Mouse (Mus musculus) midbrain, embryonic 12.5 days (tissue): ENCODE data around the gene Lgals12. TPM values are rescaled to one million over a fixed set of nuclear protein-coding genes. Genes with fewer than 3 reads are reported as not detected.

Experiments used
- ATAC-seq: fragments of 200-750 bp; cut with Nextera tagmentation; 2 replicates; pipeline ENCODE4 v1.8.0; 2017; ENCODE audit warnings: low read depth, moderate TSS enrichment, moderate library complexity; ENCODE audit not compliant: low FRiP score
- H3K27ac ChIP-seq: fragments of 300-500 bp; sonication (generic); replicated peaks from 2 replicates; pipeline ENCODE4 v1.5.1; 2016; ENCODE audit warnings: mild to moderate bottlenecking
- H3K27me3 ChIP-seq: fragments of 300-500 bp; sonication (generic); 2 replicates; pipeline ENCODE4 v1.6.1; 2016; ENCODE audit warnings: mild to moderate bottlenecking
- H3K36me3 ChIP-seq: fragments of 300-500 bp; sonication (generic); 2 replicates; pipeline ENCODE4 v1.6.1; 2016
- H3K4me1 ChIP-seq: fragments of 300-500 bp; sonication (generic); 2 replicates; pipeline ENCODE4 v1.6.1; 2016
- H3K4me2 ChIP-seq: fragments of 300-500 bp; sonication (generic); replicated peaks from 2 replicates; pipeline ENCODE4 v1.6.1; 2016; ENCODE audit warnings: mild to moderate bottlenecking, moderate library complexity
- H3K4me3 ChIP-seq: fragments of 300-500 bp; sonication (generic); 2 replicates; pipeline ENCODE4 v1.5.1; 2016; ENCODE audit warnings: mild to moderate bottlenecking
- H3K9ac ChIP-seq: fragments of 300-500 bp; sonication (generic); replicated peaks from 2 replicates; pipeline ENCODE4 v1.6.1; 2016; ENCODE audit warnings: mild to moderate bottlenecking, moderate library complexity
- H3K9me3 ChIP-seq: fragments of 300-500 bp; sonication (generic); 2 replicates; pipeline ENCODE4 v1.6.1; 2016; ENCODE audit warnings: mild to moderate bottlenecking
- WGBS: fragments of 180-500 bp; shearing (Covaris S2); methylation state at CpG from one replicate; pipeline ENCODE4 v1.1.7; 2016; 5-methylcytosine and 5-hydroxymethylcytosine counted together
- polyA plus RNA-seq: library from polyadenylated mRNA; unstranded; fragments of >200 nt; fragmentation: Nextera tagmentation; extraction: Ambion mirVana; gene quantifications from 2 replicates; pipeline ENCODE4 v1.2.1, GENCODE M21; 2016

Gene Lgals12
- polyA plus RNA-seq, 1 experiment from 2014 or later, result 0.14 TPM

GRCm38 (mm10) chr19:7556641-7557040 is 50.4 kb downstream of the Lgals12 start:
- 96% methylated on average over 1 of the region's 1 CpGs for WGBS
- Histone ChIP-seq H3K9ac (no peak overlapping the region), H3K4me2 (no peak overlapping the region), H3K9me3 (no peaks in the 10 kb centered on the region), H3K27ac (no peak overlapping the region), H3K27me3 (peaks cover 25% of the 10 kb centered on the region), H3K36me3 (no peaks in the 10 kb centered on the region), H3K4me1 (peaks cover 12% of the 10 kb centered on the region), H3K4me3 (no peak overlapping the region)
- ATAC-seq, result no peak

GRCm38 (mm10) chr19:7554881-7555280 is 52.1 kb downstream of the Lgals12 start:
- Histone ChIP-seq H3K27me3 (peaks cover 25% of the 10 kb centered on the region), H3K4me1 (peaks cover 12% of the 10 kb centered on the region), H3K4me2 (no peak overlapping the region), H3K9me3 (no peaks in the 10 kb centered on the region), H3K9ac (no peak overlapping the region), H3K36me3 (no peaks in the 10 kb centered on the region), H3K27ac (no peak overlapping the region), H3K4me3 (no peak overlapping the region)
- no peak for ATAC-seq
- WGBS, result 73% methylated on average over 4 of the region's 4 CpGs

- Histone ChIP-seq H3K36me3 (no peaks in the 10 kb centered on the region), H3K4me1 (peaks cover 12% of the 10 kb centered on the region), H3K9me3 (no peaks in the 10 kb centered on the region), H3K4me2 (no peak overlapping the region), H3K27ac (no peak overlapping the region), H3K27me3 (peaks cover 16% of the 10 kb centered on the region), H3K9ac (no peak overlapping the region), H3K4me3 (no peak overlapping the region)
- no peak for ATAC-seq
Observed at GRCm38 (mm10) chr19:7553441-7553840, 53.6 kb downstream of the Lgals12 start.

DNA sequence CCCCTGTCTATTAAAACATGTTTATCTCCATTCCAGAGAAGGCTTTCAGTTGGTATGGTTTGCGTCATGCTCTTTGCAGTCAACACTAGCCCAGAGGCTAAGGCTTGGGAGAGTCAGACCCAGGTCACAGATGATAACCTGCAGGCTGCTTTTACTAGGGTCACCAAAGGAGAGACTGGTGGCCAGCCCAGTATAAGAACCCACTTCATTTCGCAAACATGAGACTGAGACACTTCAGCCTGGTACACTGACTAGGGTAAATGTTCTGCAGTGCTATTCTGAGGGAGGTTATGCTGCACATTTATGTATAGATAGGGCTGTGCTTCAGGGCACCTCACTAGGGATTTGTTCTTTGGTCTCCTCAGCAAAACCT is 54.7 kb downstream of the Lgals12 start:
- no peak overlapping the region for H3K4me2 ChIP-seq
- no peaks in the 10 kb centered on the region for H3K9me3 ChIP-seq
- no peak overlapping the region for H3K4me3 ChIP-seq
- 85% methylated on average over 2 of the region's 2 CpGs for WGBS
- peaks cover 4% of the 10 kb centered on the region; the same call in 1 of the 2 replicates for H3K27me3 ChIP-seq
- H3K27ac ChIP-seq, result no peak overlapping the region
- H3K4me1 ChIP-seq, result peaks cover 3% of the 10 kb centered on the region
- no peak for ATAC-seq
- no peaks in the 10 kb centered on the region for H3K36me3 ChIP-seq
- no peak overlapping the region for H3K9ac ChIP-seq

DNA sequence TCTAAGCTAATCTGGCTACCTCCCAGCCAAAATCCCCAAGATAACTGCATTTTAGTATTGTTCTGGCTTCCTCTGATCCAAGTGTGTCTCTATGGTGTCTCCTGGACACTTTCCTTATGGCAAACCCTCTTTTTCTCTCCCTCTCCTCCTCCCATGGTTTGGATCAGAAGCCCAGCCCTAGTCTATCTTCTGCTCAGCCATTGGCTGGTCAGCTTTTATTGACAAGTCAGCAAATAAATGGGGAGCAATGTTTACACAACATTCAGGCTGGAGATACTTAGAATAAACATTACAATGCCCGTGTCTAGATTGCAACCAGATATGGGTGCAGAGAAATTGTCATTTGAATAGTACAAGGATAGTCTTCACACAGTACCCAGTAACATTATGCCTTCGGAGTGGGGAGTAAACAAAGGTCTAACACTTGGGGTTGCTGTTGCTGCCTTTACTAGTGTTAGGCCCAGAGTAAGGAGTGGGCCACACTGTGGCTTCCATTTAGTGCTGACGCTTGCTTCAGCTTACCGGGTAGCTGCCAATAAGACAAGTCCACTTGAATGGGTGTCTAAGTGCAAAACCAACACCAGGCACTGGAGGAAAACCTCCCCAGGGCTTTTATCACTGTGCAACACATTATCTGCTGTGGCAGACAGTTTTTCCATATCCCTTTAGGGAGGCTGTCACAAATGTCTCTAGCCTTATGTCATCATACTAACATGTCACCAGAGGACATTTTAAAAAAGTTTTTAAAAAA is 55.3 kb downstream of the Lgals12 start:
- no peak overlapping the region for H3K4me2 ChIP-seq

GRCm38 (mm10) chr19:7548924-7549323 is 58.1 kb downstream of the Lgals12 start:
- H3K9me3 ChIP-seq, result no peaks in the 10 kb centered on the region
- H3K4me3 ChIP-seq, result no peak overlapping the region
- ATAC-seq, result no peak
- no peaks in the 10 kb centered on the region for H3K36me3 ChIP-seq
- no peak overlapping the region for H3K9ac ChIP-seq
- H3K4me1 ChIP-seq, result no peaks in the 10 kb centered on the region
- H3K27ac ChIP-seq, result no peak overlapping the region
- H3K27me3 ChIP-seq, result no peaks in the 10 kb centered on the region
- no peak overlapping the region for H3K4me2 ChIP-seq
- WGBS, result 91% methylated on average over 3 of the region's 3 CpGs

More for the DNA sequence above, 55.3 kb downstream of the Lgals12 start:
- 71% methylated on average over 4 of the region's 4 CpGs for whole genome bisulfite sequencing
- H3K4me3 ChIP-seq, result no peak overlapping the region
- H3K27me3 ChIP-seq, result 0 out of 2 replicates have a peak, but pooled peaks cover 2% of the 10 kb centered on the region
- H3K27ac ChIP-seq, result no peak overlapping the region
- no peaks in the 10 kb centered on the region for H3K9me3 ChIP-seq
- no peak for ATAC-seq
- no peak overlapping the region for H3K9ac ChIP-seq
- H3K4me1 ChIP-seq, result no peaks in the 10 kb centered on the region
- no peaks in the 10 kb centered on the region for H3K36me3 ChIP-seq

Other genes with a start within 250 kb of the Lgals12 start
- 44.0 and 48.3 TPM in 2 replicates for gene Spindoc, start 224.2 kb downstream of the Lgals12 start, polyA plus RNA-seq
- gene 2700081O15Rik, start 189.6 kb downstream of the Lgals12 start, polyA plus RNA-seq, result 15.4 and 17.4 TPM in 2 replicates
- 481 and 529 TPM in 2 replicates for gene Rtn3, start 123.9 kb downstream of the Lgals12 start, polyA plus RNA-seq
- 7.5 and 7.6 TPM in 2 replicates for gene Atl3, start 113.2 kb downstream of the Lgals12 start, polyA plus RNA-seq
- gene Pla2g16, start 49.7 kb downstream of the Lgals12 start, polyA plus RNA-seq, result 2.1 and 2.3 TPM in 2 replicates
- not detected in 2 replicates for gene Hrasls5, start 5.3 kb upstream of the Lgals12 start, polyA plus RNA-seq
- not detected in 2 replicates for gene Slc22a19, start 104.1 kb upstream of the Lgals12 start, polyA plus RNA-seq
- gene Slc22a26, start 195.5 kb upstream of the Lgals12 start, polyA plus RNA-seq, result not detected in 2 replicates